Comparison of ENCODE assay signal across 30 mouse cellular contexts in genomic region chr14:121605260-121605659, GRCm38 (mm10).
DNase-seq lines count a peak whose midpoint lies in the region; ATAC-seq and TF ChIP-seq lines count a peak whose summit lies in the region.
"Had no signal": no experiment of that assay in that cellular context is flagged by ENCODE, and none has a peak within 500 bp of the region (broad histone marks: within the 10 kb centered on the region; RNA-seq: fewer than 3 reads in every experiment).

No protein-coding gene starts in this region.

- no peak overlapping the region for H3K9ac ChIP-seq in midbrain, embryonic 11.5 days (ENCODE audit: low read length)
- H3K9ac ChIP-seq: embryonic facial prominence, embryonic 12.5 days; heart, embryonic 15.5 days; kidney, embryonic 15.5 days; limb, embryonic 15.5 days; liver, embryonic 13.5 days; lung, embryonic 14.5 days; neural tube, embryonic 12.5 days had no signal

- no peak overlapping the region for H3K4me2 ChIP-seq in midbrain, embryonic 11.5 days
- H3K4me2 ChIP-seq: embryonic facial prominence, embryonic 12.5 days; heart, embryonic 15.5 days; kidney, embryonic 15.5 days; limb, embryonic 15.5 days; liver, embryonic 13.5 days; lung, embryonic 14.5 days; neural tube, embryonic 12.5 days had no signal

- no peaks in the 10 kb centered on the region for H3K27me3 ChIP-seq in midbrain, embryonic 11.5 days (ENCODE audit: control insufficient read depth, insufficient read depth, low read length)
- H3K27me3 ChIP-seq: CH12.LX; embryonic facial prominence, embryonic 12.5 days; heart, embryonic 15.5 days; kidney, embryonic 15.5 days; limb, embryonic 15.5 days; liver, embryonic 13.5 days; neural tube, embryonic 12.5 days had no signal

- H3K27ac ChIP-seq in midbrain, embryonic 11.5 days (ENCODE audit: low read depth, low read length), result no peak overlapping the region
- H3K27ac ChIP-seq: embryonic facial prominence, embryonic 12.5 days; heart, embryonic 10.5 days; heart, embryonic 15.5 days; kidney, embryonic 15.5 days; limb, embryonic 10.5 days; limb, embryonic 15.5 days; liver, embryonic 13.5 days; macrophage; midbrain, embryonic 10.5 days; neural tube, embryonic 12.5 days had no signal

- H3K4me3 ChIP-seq in lung, adult 2 months (replicated peaks; ENCODE audit: extremely low read depth, low read depth, low read length), result no peak overlapping the region
- H3K4me3 ChIP-seq in midbrain, embryonic 11.5 days (ENCODE audit: low read depth, low read length), result no peak overlapping the region
- H3K4me3 ChIP-seq: embryonic facial prominence, embryonic 12.5 days; heart, embryonic 10.5 days; heart, embryonic 15.5 days; kidney, embryonic 15.5 days; limb, embryonic 10.5 days; limb, embryonic 15.5 days; liver, embryonic 13.5 days; midbrain, embryonic 10.5 days; myocyte; neural tube, embryonic 12.5 days had no signal

- H3K4me1 ChIP-seq in lung, adult 2 months (ENCODE audit: control insufficient read depth, insufficient read depth, low read length), result peaks cover 6% of the 10 kb centered on the region; the same call in 1 of the 2 replicates
- no peaks in the 10 kb centered on the region for H3K4me1 ChIP-seq in midbrain, embryonic 11.5 days (ENCODE audit: control insufficient read depth, insufficient read depth, low read length)
- H3K4me1 ChIP-seq: kidney, embryonic 15.5 days; liver, embryonic 13.5 days; neural tube, embryonic 12.5 days had no signal

- peak; percentile 60 for ATAC-seq in cerebellum, adult (ENCODE audit: insufficient number of reproducible peaks, low FRiP score, low TSS enrichment)
- ATAC-seq in midbrain, embryonic 11.5 days (ENCODE audit: low FRiP score), result no peak
- ATAC-seq: hindbrain, embryonic 16.5 days had no signal

- no peaks in the 10 kb centered on the region for H3K9me3 ChIP-seq in midbrain, embryonic 11.5 days (ENCODE audit: control insufficient read depth, low read length)
- H3K9me3 ChIP-seq: embryonic facial prominence, embryonic 12.5 days; heart, embryonic 10.5 days; heart, embryonic 15.5 days; kidney, embryonic 15.5 days; limb, embryonic 10.5 days; limb, embryonic 15.5 days; liver, embryonic 13.5 days; midbrain, embryonic 10.5 days; neural tube, embryonic 12.5 days had no signal

- H3K36me3 ChIP-seq in midbrain, embryonic 11.5 days (ENCODE audit: control insufficient read depth, insufficient read depth, low read length), result no peaks in the 10 kb centered on the region
- H3K36me3 ChIP-seq: embryonic facial prominence, embryonic 12.5 days; heart, embryonic 15.5 days; limb, embryonic 10.5 days; liver, embryonic 13.5 days; midbrain, embryonic 10.5 days; neural tube, embryonic 12.5 days had no signal

- no peak for DNase-seq in cerebellum, postnatal 4 days (ENCODE audit: low spot score in 2 of 2)
- DNase-seq in heart, adult 11 months, result peak; percentile 82
- DNase-seq in heart, adult 18-20 months, result no peak
- DNase-seq in lung, postnatal 36 days, result peak; percentile 13
- no peak for DNase-seq in lung, adult 2 months
- no peak for DNase-seq in frontal cortex, postnatal 25 days (ENCODE audit: low spot score in 2 of 2)
- DNase-seq in midbrain, embryonic 11.5 days (ENCODE audit: low spot score, missing footprints), result no peak
- DNase-seq: adrenal gland, adult 8-10 months; embryo, embryonic 11 days; gastrocnemius, postnatal 10 days; kidney, adult 18-20 months; kidney, postnatal 25 days; liver, embryonic 13.5 days; lung, embryonic 14.5 days; right cerebral cortex, postnatal 4 days; thymus, adult 2 months; thymus, postnatal 36 days had no signal

- no peak for TF ChIP-seq CTCF in lung, adult 2 months (IDR thresholded peaks at IDR 0.05; ENCODE audit: insufficient read depth, low read length)

- TF ChIP-seq POLR2A in lung, adult 2 months (IDR thresholded peaks at IDR 0.05; ENCODE audit: borderline replicate concordance, extremely low read depth, low read depth, low read length), result no peak

- 60% methylated on average over 7 of the region's 7 CpGs for WGBS in lung, adult 2 months
- 82% methylated on average over 7 of the region's 7 CpGs for WGBS in midbrain, embryonic 11.5 days

Comparison
In these comparisons a context has a peak if more than half of its experiments do, and no peak if none do; other contexts are left out.
1. DNase-seq: peak in heart, adult 11 months (single experiment) and lung, postnatal 36 days (single experiment); none in cerebellum, postnatal 4 days (0 of 2), heart, adult 18-20 months (0 of 2), lung, adult 2 months (single experiment), frontal cortex, postnatal 25 days (0 of 2) and midbrain, embryonic 11.5 days (single experiment).